8 mouse cellular contexts compared by ENCODE assay signal in genomic region chr1:156605094-156605866, GRCm38 (mm10). TPM values are rescaled to one million over a fixed set of nuclear protein-coding genes. Genes with fewer than 3 reads are reported as not detected.
DNase-seq lines count a peak whose midpoint lies in the region; ATAC-seq lines count a peak whose summit lies in the region.
"Had no signal": no experiment of that assay in that cellular context is flagged by ENCODE, and none has a peak within 500 bp of the region (broad histone marks: within the 10 kb centered on the region; RNA-seq: fewer than 3 reads in every experiment).

No protein-coding gene starts in this region.

- no peaks in the 10 kb centered on the region for H3K9me3 ChIP-seq in hindbrain, embryonic 13.5 days
- H3K9me3 ChIP-seq in hindbrain, embryonic 14.5 days (ENCODE audit: control insufficient read depth, low read length), result no peaks in the 10 kb centered on the region

- H3K36me3 ChIP-seq in hindbrain, embryonic 13.5 days, result no peaks in the 10 kb centered on the region
- no peaks in the 10 kb centered on the region for H3K36me3 ChIP-seq in hindbrain, embryonic 14.5 days (replicated peaks; ENCODE audit: control insufficient read depth, insufficient read depth)

- peaks cover 8% of the 10 kb centered on the region for H3K4me1 ChIP-seq in hindbrain, embryonic 13.5 days (replicated peaks)
- H3K4me1 ChIP-seq in hindbrain, embryonic 14.5 days (replicated peaks; ENCODE audit: control insufficient read depth, insufficient read depth, low read length), result no peaks in the 10 kb centered on the region

- 78% methylated on average over 12 of the region's 12 CpGs for WGBS in hindbrain, embryonic 13.5 days
- WGBS in hindbrain, embryonic 14.5 days, result 77% methylated on average over 12 of the region's 12 CpGs

- H3K4me2 ChIP-seq in hindbrain, embryonic 13.5 days, result no peak overlapping the region
- no peak overlapping the region for H3K4me2 ChIP-seq in hindbrain, embryonic 14.5 days (replicated peaks)

- H3K4me3 ChIP-seq in hindbrain, embryonic 13.5 days, result no peak overlapping the region
- H3K4me3 ChIP-seq in hindbrain, embryonic 14.5 days (replicated peaks; ENCODE audit: low read length), result no peak overlapping the region

- H3K27ac ChIP-seq in hindbrain, embryonic 13.5 days, result no peak overlapping the region
- no peak overlapping the region for H3K27ac ChIP-seq in hindbrain, embryonic 14.5 days

- ATAC-seq in hindbrain, embryonic 13.5 days (ENCODE audit: low FRiP score), result 0 out of 2 replicates have a peak, but pooled peaks have one; percentile 28
- no peak for ATAC-seq in hindbrain, embryonic 14.5 days (ENCODE audit: low FRiP score)

- H3K9ac ChIP-seq in hindbrain, embryonic 13.5 days, result no peak overlapping the region
- no peak overlapping the region for H3K9ac ChIP-seq in hindbrain, embryonic 14.5 days

- H3K27me3 ChIP-seq in hindbrain, embryonic 13.5 days, result no peaks in the 10 kb centered on the region
- no peaks in the 10 kb centered on the region for H3K27me3 ChIP-seq in hindbrain, embryonic 14.5 days (ENCODE audit: control insufficient read depth, insufficient read depth, low read length)

- DNase-seq in hindbrain, embryonic 14.5 days (ENCODE audit: low spot score), result no peak
- DNase-seq in A20 (ENCODE audit: low read depth, low spot score), result peak; percentile 76
- DNase-seq in cerebellum, adult 11 months, result peak; percentile 24
- peak; percentile 35 for DNase-seq in kidney, adult 9 months
- no peak for DNase-seq in right cerebral cortex, adult 18-20 months
- DNase-seq in spleen, adult 12 weeks (ENCODE audit: low spot score), result no peak
- DNase-seq: thymus, postnatal 14 days had no signal

RNA-seq across cellular contexts. Expression of gene Abl2, which starts 46.7 kb away (rescaled TPM):
- polyA plus RNA-seq in hindbrain, embryonic 13.5 days (2015; fragmentation: Nextera tagmentation; extraction: Ambion mirVana), result 5.8 and 6.7 TPM in 2 replicates
- polyA plus RNA-seq in hindbrain, embryonic 14.5 days (2014; fragmentation: Nextera tagmentation; extraction: Ambion mirVana), result 8.1 and 9.2 TPM in 2 replicates

Comparison
In these comparisons a context has a peak if more than half of its experiments do, and no peak if none do; other contexts are left out.
1. DNase-seq: peak in A20 (single experiment), cerebellum, adult 11 months (single experiment) and kidney, adult 9 months (single experiment); none in hindbrain, embryonic 14.5 days (single experiment), right cerebral cortex, adult 18-20 months (single experiment) and spleen, adult 12 weeks (single experiment).